Mouse (Mus musculus) brain, embryonic 14.5 days (tissue): ENCODE measurements around the gene Rc3h2.

Experiments
- CTCF ChIP-seq: fragments of 200-500 bp; IDR thresholded peaks from 2 replicates; pipeline ENCODE4 v1.5.1; 2012; ENCODE audit warnings: inconsistent platforms, mild to moderate bottlenecking, moderate library complexity, borderline replicate concordance; ENCODE audit not compliant: insufficient read depth, insufficient read length; ENCODE audit errors: extremely low read depth
- POLR2A ChIP-seq: fragments of 200-500 bp; IDR thresholded peaks from 2 replicates; pipeline ENCODE4 v1.6.1; 2012; ENCODE audit warnings: mild to moderate bottlenecking, inconsistent platforms, borderline replicate concordance; ENCODE audit not compliant: poor library complexity, insufficient read depth, insufficient read length, severe bottlenecking; ENCODE audit errors: extremely low read depth

- TF ChIP-seq CTCF (no peak), POLR2A (no peak)
These were observed 8.9 kb upstream of the Rc3h2 start for GRCm38 (mm10) chr2:37431609-37432008.
